ENCODE assay signal across 8 mouse cellular contexts in the genomic region with DNA sequence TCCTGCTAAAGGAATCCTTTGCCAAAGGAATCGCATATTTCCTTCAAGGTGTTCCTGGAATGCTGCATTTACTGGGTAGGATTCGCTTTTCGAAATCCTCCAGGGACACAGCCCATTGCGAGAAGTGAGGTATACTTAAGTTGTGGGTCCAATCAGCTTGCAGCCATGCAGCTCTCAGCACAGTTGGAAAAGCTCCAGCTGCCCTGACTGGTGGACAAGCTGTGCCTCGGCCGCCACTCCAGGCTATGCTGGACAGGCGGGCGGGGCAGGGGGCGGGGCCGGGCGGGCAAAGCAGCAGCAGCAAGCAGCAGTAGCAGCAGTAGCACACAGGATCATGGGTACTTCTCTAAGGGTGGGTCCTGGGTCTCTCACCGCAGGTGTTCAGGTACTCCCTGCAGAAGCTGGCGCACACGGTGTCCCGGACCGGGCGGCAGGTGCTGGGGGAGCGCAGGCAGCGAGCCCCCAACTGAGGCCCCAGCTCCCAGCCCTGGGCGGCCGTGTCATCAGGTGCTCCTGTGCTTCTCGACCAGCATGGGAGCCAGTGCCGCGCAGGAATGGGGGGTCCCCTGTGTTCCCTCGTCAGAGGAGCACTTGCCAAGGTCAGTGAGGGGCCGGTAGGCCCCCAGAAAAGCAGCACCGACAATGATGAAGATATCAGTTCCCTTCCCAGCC. TPM values are rescaled to one million over a fixed set of nuclear protein-coding genes. Genes with fewer than 3 reads are reported as not detected.
DNase-seq lines count a peak whose midpoint lies in the region; ATAC-seq and TF ChIP-seq lines count a peak whose summit lies in the region.

No protein-coding gene starts in this region.

- TF ChIP-seq EP300 in heart, adult 2 months (IDR thresholded peaks at IDR 0.05; ENCODE audit: insufficient read depth, low read depth, low read length), result no peak

- ATAC-seq in limb, embryonic 13.5 days (ENCODE audit: low FRiP score, low read depth), result peak; percentile 46; the same call in 1 of the 2 replicates
- peak; percentile 75 for ATAC-seq in midbrain, embryonic 11.5 days (ENCODE audit: low FRiP score)
- no peak for ATAC-seq in megakaryocyte-erythroid progenitor cell, adult 5-6 weeks (replicated peaks; ENCODE audit: low FRiP score, low TSS enrichment, poor library complexity, severe bottlenecking)

- TF ChIP-seq POLR2A in heart, adult 2 months (IDR thresholded peaks at IDR 0.05; ENCODE audit: insufficient read depth, low read depth, low read length), result no peak
- TF ChIP-seq POLR2A in small intestine, adult 2 months (IDR thresholded peaks at IDR 0.05; ENCODE audit: low read depth, low read length), result no peak

- peak overlapping the region; percentile 91 for H3K27ac ChIP-seq in embryonic facial prominence, embryonic 10.5 days (replicated peaks)
- H3K27ac ChIP-seq in heart, adult 2 months, result no peak overlapping the region
- H3K27ac ChIP-seq in limb, embryonic 13.5 days, result peak overlapping the region; percentile 55; the same call in 1 of the 2 replicates
- H3K27ac ChIP-seq in midbrain, embryonic 11.5 days (ENCODE audit: low read depth, low read length), result peak overlapping the region; percentile 67; the same call in 1 of the 2 replicates
- no peak overlapping the region for H3K27ac ChIP-seq in small intestine, adult 2 months (ENCODE audit: insufficient read depth, low read depth, low read length)

- 50% methylated on average over 27 of the region's 27 CpGs for WGBS in embryonic facial prominence, embryonic 10.5 days
- 50% methylated on average over 27 of the region's 27 CpGs for WGBS in heart, adult 2 months
- WGBS in limb, embryonic 13.5 days, result 59% methylated on average over 27 of the region's 27 CpGs
- WGBS in midbrain, embryonic 11.5 days, result 49% methylated on average over 27 of the region's 27 CpGs
- 53% methylated on average over 27 of the region's 27 CpGs for WGBS in small intestine, adult 2 months

- H3K4me3 ChIP-seq in embryonic facial prominence, embryonic 10.5 days, result peak overlapping the region; percentile 68
- H3K4me3 ChIP-seq in heart, adult 2 months, result peak overlapping the region; percentile 44
- peak overlapping the region; percentile 56 for H3K4me3 ChIP-seq in limb, embryonic 13.5 days
- peak overlapping the region; percentile 57 for H3K4me3 ChIP-seq in midbrain, embryonic 11.5 days (ENCODE audit: low read depth, low read length)
- peak overlapping the region; percentile 10; the same call in 1 of the 2 replicates for H3K4me3 ChIP-seq in small intestine, adult 2 months (ENCODE audit: low read depth, low read length)

- peak overlapping the region; percentile 70 for H3K4me2 ChIP-seq in limb, embryonic 13.5 days (replicated peaks)
- H3K4me2 ChIP-seq in midbrain, embryonic 11.5 days, result peak overlapping the region; percentile 58

- TF ChIP-seq CTCF in heart, adult 2 months (IDR thresholded peaks at IDR 0.05), result no peak
- TF ChIP-seq CTCF in small intestine, adult 2 months (IDR thresholded peaks at IDR 0.05; ENCODE audit: extremely low read depth, insufficient read length, insufficient replicate concordance, low read depth, low read length), result no peak

- DNase-seq in adrenal gland, postnatal 36 days, result peak; percentile 90 to 93
- peak; percentile 86 for DNase-seq in embryonic facial prominence, embryonic 10.5 days (ENCODE audit: low spot score)
- DNase-seq in heart, adult 2 months, result peak; percentile 75 to 88
- peak; percentile 90 for DNase-seq in kidney, adult 11 months
- DNase-seq in midbrain, embryonic 11.5 days (ENCODE audit: low spot score, missing footprints), result no peak

- H3K27me3 ChIP-seq in embryonic facial prominence, embryonic 10.5 days (replicated peaks; ENCODE audit: low read depth, poor library complexity, severe bottlenecking), result no peaks in the 10 kb centered on the region
- no peaks in the 10 kb centered on the region for H3K27me3 ChIP-seq in heart, adult 2 months (ENCODE audit: control insufficient read depth, insufficient read depth, low read length)
- no peaks in the 10 kb centered on the region for H3K27me3 ChIP-seq in limb, embryonic 13.5 days
- H3K27me3 ChIP-seq in midbrain, embryonic 11.5 days (ENCODE audit: control insufficient read depth, insufficient read depth, low read length), result no peaks in the 10 kb centered on the region; the same call in 1 of the 2 replicates
- H3K27me3 ChIP-seq in small intestine, adult 2 months (ENCODE audit: control insufficient read depth, insufficient read depth, low read length), result no peaks in the 10 kb centered on the region

- H3K36me3 ChIP-seq in embryonic facial prominence, embryonic 10.5 days (replicated peaks), result peaks cover 81% of the 10 kb centered on the region
- H3K36me3 ChIP-seq in heart, adult 2 months (ENCODE audit: control insufficient read depth, insufficient read depth, low read length), result no peaks in the 10 kb centered on the region; the same call in 1 of the 2 replicates
- peaks cover 74% of the 10 kb centered on the region for H3K36me3 ChIP-seq in limb, embryonic 13.5 days
- H3K36me3 ChIP-seq in midbrain, embryonic 11.5 days (ENCODE audit: control insufficient read depth, insufficient read depth, low read length), result peaks cover 21% of the 10 kb centered on the region
- peaks cover 11% of the 10 kb centered on the region for H3K36me3 ChIP-seq in small intestine, adult 2 months (ENCODE audit: control insufficient read depth, insufficient read depth, low read length)

- H3K9me3 ChIP-seq in embryonic facial prominence, embryonic 10.5 days, result peaks cover 57% of the 10 kb centered on the region
- H3K9me3 ChIP-seq in limb, embryonic 13.5 days, result peaks cover 65% of the 10 kb centered on the region
- H3K9me3 ChIP-seq in midbrain, embryonic 11.5 days (ENCODE audit: control insufficient read depth, low read length), result peaks cover 21% of the 10 kb centered on the region

- H3K4me1 ChIP-seq in embryonic facial prominence, embryonic 10.5 days, result peaks cover 76% of the 10 kb centered on the region
- peaks cover 2% of the 10 kb centered on the region for H3K4me1 ChIP-seq in heart, adult 2 months (ENCODE audit: control insufficient read depth, insufficient read depth, low read length)
- H3K4me1 ChIP-seq in limb, embryonic 13.5 days, result peaks cover 57% of the 10 kb centered on the region
- peaks cover 17% of the 10 kb centered on the region for H3K4me1 ChIP-seq in midbrain, embryonic 11.5 days (ENCODE audit: control insufficient read depth, insufficient read depth, low read length)
- peaks cover 10% of the 10 kb centered on the region for H3K4me1 ChIP-seq in small intestine, adult 2 months (ENCODE audit: control insufficient read depth, insufficient read depth, insufficient read length, low read length)

- peaks cover 4% of the 10 kb centered on the region for H3K79me2 ChIP-seq in heart, adult 2 months (replicated peaks; ENCODE audit: control insufficient read depth, insufficient read depth, low read length)

- intact Hi-C loops in heart, adult 2 months (cut with DNase I), result no loop called here

- no peak overlapping the region for H3K9ac ChIP-seq in heart, adult 2 months (ENCODE audit: low read depth, low read length)
- H3K9ac ChIP-seq in limb, embryonic 13.5 days, result peak overlapping the region; percentile 60
- peak overlapping the region; percentile 81 for H3K9ac ChIP-seq in midbrain, embryonic 11.5 days (ENCODE audit: low read length)

RNA-seq across cellular contexts. Expression of gene Nnat, which starts 1.4 kb away (rescaled TPM):
- total RNA-seq in adrenal gland, postnatal 36 days (2021), result 10 to 100 TPM; 50.0 to 97.9 TPM
- 2,080 and 2,294 TPM in 2 replicates for polyA plus RNA-seq in embryonic facial prominence, embryonic 10.5 days (2016; fragmentation: Nextera tagmentation; extraction: Ambion mirVana)
- total RNA-seq in heart, adult 2 months (2021), result under 1 TPM; 0.29 to 0.39 TPM
- 6.0 TPM in 2 replicates for polyA plus RNA-seq in heart, adult 2 months (2012; rRNA removed)
- polyA plus RNA-seq in limb, embryonic 13.5 days (2015; fragmentation: Nextera tagmentation; extraction: Ambion mirVana), result 993 and 1,087 TPM in 2 replicates
- polyA plus RNA-seq in midbrain, embryonic 11.5 days (2014; fragmentation: Nextera tagmentation; extraction: Ambion mirVana), result 1,391 and 1,438 TPM in 2 replicates
- polyA plus RNA-seq in small intestine, adult 2 months (2012; rRNA removed), result 5.2 and 9.5 TPM in 2 replicates
- total RNA-seq in megakaryocyte-erythroid progenitor cell, adult 5-6 weeks (2014; fragmentation: Nextera tagmentation), result not detected in 2 replicates
- total RNA-seq in megakaryocyte-erythroid progenitor cell, adult 5-6 weeks (2017), result not detected in 2 replicates

RNA-seq across cellular contexts. Expression of gene Blcap, which starts 9.8 kb away (rescaled TPM):
- 10 to 100 TPM; 72.6 to 77.9 TPM for total RNA-seq in adrenal gland, postnatal 36 days (2021)
- 82.1 and 82.3 TPM in 2 replicates for polyA plus RNA-seq in embryonic facial prominence, embryonic 10.5 days (2016; fragmentation: Nextera tagmentation; extraction: Ambion mirVana)
- 10 to 100 TPM; 54.3 to 55.6 TPM for total RNA-seq in heart, adult 2 months (2021)
- 62.4 and 93.3 TPM in 2 replicates for polyA plus RNA-seq in heart, adult 2 months (2012; rRNA removed)
- 71.0 and 71.6 TPM in 2 replicates for polyA plus RNA-seq in limb, embryonic 13.5 days (2015; fragmentation: Nextera tagmentation; extraction: Ambion mirVana)
- 110 and 117 TPM in 2 replicates for polyA plus RNA-seq in midbrain, embryonic 11.5 days (2014; fragmentation: Nextera tagmentation; extraction: Ambion mirVana)
- polyA plus RNA-seq in small intestine, adult 2 months (2012; rRNA removed), result 15.7 and 30.8 TPM in 2 replicates
- 22.9 and 26.2 TPM in 2 replicates for total RNA-seq in megakaryocyte-erythroid progenitor cell, adult 5-6 weeks (2014; fragmentation: Nextera tagmentation)
- total RNA-seq in megakaryocyte-erythroid progenitor cell, adult 5-6 weeks (2017), result 14.6 and 16.3 TPM in 2 replicates

Comparison
In these comparisons a context has a peak if more than half of its experiments do, and no peak if none do; other contexts are left out.
1. H3K27ac ChIP-seq: peak in embryonic facial prominence, embryonic 10.5 days (single experiment), limb, embryonic 13.5 days (single experiment) and midbrain, embryonic 11.5 days (single experiment); none in heart, adult 2 months (single experiment) and small intestine, adult 2 months (single experiment).
2. H3K4me3 ChIP-seq: peak in every context shown above with its lines; median percentile 68 in embryonic facial prominence, embryonic 10.5 days; 57 in midbrain, embryonic 11.5 days; 56 in limb, embryonic 13.5 days; 44 in heart, adult 2 months; 10 in small intestine, adult 2 months.
3. RNA of gene Nnat, which starts 1.4 kb away (polyA plus RNA-seq): 2,080 to 2,294 TPM in embryonic facial prominence, embryonic 10.5 days, 1,391 to 1,438 TPM in midbrain, embryonic 11.5 days and 993 to 1,087 TPM in limb, embryonic 13.5 days; 5.2 to 9.5 TPM in small intestine, adult 2 months and 6.0 TPM in heart, adult 2 months; every median in the first group is over 10 times any median in the second.